Mouse (Mus musculus) liver, adult 2 months (tissue): ENCODE measurements at regions not wholly inside any gene's neighbourhood (a gene's known extent, or its start where the extent isn't known, plus 50 kb on each side); places are given as distances from the start of the nearest gene placed in this dataset.

Experiments
- CTCF ChIP-seq: fragments of 200-500 bp; IDR thresholded peaks from 2 replicates; pipeline ENCODE4 v1.5.1; 2011; ENCODE audit warnings: low read depth, low read length, control low read depth
- POLR2A ChIP-seq: fragments of 200-500 bp; IDR thresholded peaks from 2 replicates; pipeline ENCODE4 v1.6.1; 2011; ENCODE audit warnings: low read length, control low read depth; ENCODE audit not compliant: insufficient read depth; ENCODE audit errors: extremely low read depth

DNA sequence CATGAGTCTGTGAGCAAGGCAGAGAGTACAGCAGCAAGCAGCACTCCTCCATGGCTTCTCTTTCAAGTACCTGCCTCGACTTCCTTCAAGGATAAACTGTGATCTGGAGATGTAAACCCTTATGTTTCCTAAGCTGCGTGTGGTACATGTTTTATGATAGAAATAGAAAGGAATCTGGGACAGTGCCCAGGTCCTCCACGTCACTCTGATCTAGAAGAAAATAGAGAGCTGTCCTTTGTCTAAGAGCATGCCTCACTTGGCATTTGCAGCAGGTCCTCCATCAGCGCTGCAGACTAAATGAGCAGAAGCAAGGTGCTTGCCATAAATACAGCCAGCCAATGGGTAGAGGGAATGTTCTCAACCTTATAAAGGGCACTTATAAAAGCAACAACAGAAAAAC, 156.3 kb upstream of the Zfp618 start:
- no peak for TF ChIP-seq CTCF
- no peak for TF ChIP-seq POLR2A
